Mouse (Mus musculus) stomach, postnatal 0 days (tissue): ENCODE results near the gene Dhx57.

Source experiments
- CTCF ChIP-seq: IDR thresholded peaks from 2 replicates; pipeline ENCODE4 v1.5.1; 2016; ENCODE audit warnings: antibody characterized with exemption, low read depth, mild to moderate bottlenecking, moderate library complexity
- EP300 ChIP-seq: optimal IDR thresholded peaks from 2 replicates; pipeline ENCODE3; 2016; ENCODE audit warnings: antibody characterized with exemption

DNA sequence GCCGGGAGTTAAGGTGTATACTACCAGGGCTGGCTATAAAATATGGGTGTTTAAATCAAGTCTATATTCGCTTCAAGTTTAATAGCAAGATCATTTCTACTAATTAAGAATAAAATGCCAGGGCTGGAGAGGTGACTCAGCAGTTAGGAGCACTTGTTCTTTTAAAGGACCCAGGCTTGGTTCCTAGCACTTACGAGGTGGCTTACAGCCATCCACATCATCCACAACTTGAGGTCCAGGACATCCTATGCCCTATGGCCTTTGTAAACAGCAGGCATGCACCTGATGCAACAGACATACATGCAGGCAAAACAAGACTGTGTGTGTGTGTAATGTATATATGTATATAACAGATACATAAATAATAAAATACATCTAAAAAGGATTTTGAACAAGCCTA lies 22.1 kb downstream of the Dhx57 start:
- TF ChIP-seq CTCF (no peak), EP300 (no peak)
